Mouse (Mus musculus) hindbrain, embryonic 14.5 days (tissue): ENCODE measurements at regions not wholly inside any gene's neighbourhood (a gene's known extent, or its start where the extent isn't known, plus 50 kb on each side); places are given as distances from the start of the nearest gene placed in this dataset.

Source experiments
- ATAC-seq: fragments of 200-750 bp; cut with Nextera tagmentation; 2 replicates; pipeline ENCODE4 v1.8.0; 2017; ENCODE audit warnings: moderate number of reproducible peaks, mild to moderate bottlenecking, moderate TSS enrichment, moderate library complexity; ENCODE audit not compliant: low FRiP score
- DNase-seq: peaks from one replicate; pipeline ENCODE4 v3.0.0-alpha.2; 2015; ENCODE audit warnings: low spot score
- H3K27ac ChIP-seq: fragments of 300-500 bp; sonication (generic); 2 replicates; pipeline ENCODE4 v1.5.1; 2014; ENCODE audit warnings: mild to moderate bottlenecking, moderate library complexity
- H3K27me3 ChIP-seq: fragments of 300-500 bp; sonication (generic); 2 replicates; pipeline ENCODE4 v1.6.1; 2014; ENCODE audit warnings: mild to moderate bottlenecking, low read length, mixed read lengths; ENCODE audit not compliant: control insufficient read depth, insufficient read depth
- H3K36me3 ChIP-seq: fragments of 300-500 bp; sonication (generic); replicated peaks from 2 replicates; pipeline ENCODE4 v1.6.1; 2014; ENCODE audit not compliant: control insufficient read depth, insufficient read depth
- H3K4me1 ChIP-seq: fragments of 300-500 bp; sonication (generic); replicated peaks from 2 replicates; pipeline ENCODE4 v1.6.1; 2014; ENCODE audit warnings: antibody characterized with exemption, low read length, mixed read lengths; ENCODE audit not compliant: control insufficient read depth, insufficient read depth
- H3K4me2 ChIP-seq: fragments of 300-500 bp; sonication (generic); replicated peaks from 2 replicates; pipeline ENCODE4 v1.6.1; 2014; ENCODE audit warnings: mild to moderate bottlenecking, moderate library complexity
- H3K4me3 ChIP-seq: fragments of 300-500 bp; sonication (generic); replicated peaks from 2 replicates; pipeline ENCODE4 v1.5.1; 2014; ENCODE audit warnings: mild to moderate bottlenecking, low read length
- H3K9ac ChIP-seq: fragments of 300-500 bp; sonication (generic); 2 replicates; pipeline ENCODE4 v1.6.1; 2014
- H3K9me3 ChIP-seq: fragments of 300-500 bp; sonication (generic); 2 replicates; pipeline ENCODE4 v1.6.1; 2016; ENCODE audit warnings: low read length; ENCODE audit not compliant: control insufficient read depth
- WGBS: fragments of 180-500 bp; shearing (Covaris S2); extraction: QIAGEN DNeasy Blood & Tissue Kit; methylation state at CpG from one replicate; pipeline ENCODE4 v1.1.7; 2014; 5-methylcytosine and 5-hydroxymethylcytosine counted together

DNA sequence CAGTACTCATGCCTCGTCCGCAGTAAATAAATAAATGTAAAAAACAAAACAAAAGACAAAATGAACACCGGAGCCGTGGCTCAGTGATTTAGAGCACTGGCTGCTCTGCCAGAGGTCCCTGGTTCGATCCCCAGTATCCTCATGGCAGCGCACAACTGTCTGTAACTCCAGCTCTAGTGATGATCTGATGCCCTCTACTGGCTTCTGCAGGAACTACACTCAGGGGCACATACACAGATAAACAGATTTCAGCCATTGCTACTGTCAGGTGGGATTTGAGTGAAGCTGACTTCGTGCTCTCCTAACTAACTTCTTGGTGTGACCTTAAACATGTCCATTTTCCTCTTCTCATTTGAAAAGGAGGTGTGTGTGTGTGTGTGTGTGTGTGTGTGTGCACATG is 82.8 kb upstream of the Vrk1 start:
- WGBS: 95% methylated on average over 7 of the region's 7 CpGs
- Histone ChIP-seq H3K4me3 (no peak overlapping the region), H3K36me3 (no peaks in the 10 kb centered on the region), H3K4me1 (peaks cover 7% of the 10 kb centered on the region), H3K27ac (no peak overlapping the region), H3K9ac (no peak overlapping the region), H3K9me3 (no peaks in the 10 kb centered on the region), H3K27me3 (0 out of 2 replicates have a peak, but pooled peaks cover 5% of the 10 kb centered on the region), H3K4me2 (no peak overlapping the region)
- DNase-seq (no peak), ATAC-seq (no peak)

DNA sequence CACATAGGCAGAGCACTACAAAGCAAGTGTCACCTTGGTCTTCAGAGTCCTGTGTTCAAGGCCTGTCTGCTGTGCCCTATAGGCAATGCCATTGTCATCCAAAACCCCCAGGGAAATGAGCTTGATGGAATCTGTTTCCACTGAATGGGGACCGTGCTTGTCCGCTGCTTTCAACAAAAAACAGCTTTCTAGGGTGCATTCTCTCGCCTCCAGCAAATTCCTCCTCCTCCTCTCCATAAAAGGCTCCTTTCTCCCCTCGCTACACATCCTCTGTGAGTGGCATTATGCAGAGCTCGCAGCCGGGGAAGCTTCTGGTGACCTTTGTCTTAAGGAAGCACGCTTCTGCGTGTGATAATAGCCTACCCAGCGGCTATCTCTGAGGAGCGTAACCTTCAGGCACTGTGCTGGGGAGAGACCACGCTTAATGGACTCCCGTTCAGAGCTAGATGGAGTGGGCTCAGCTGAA is 80.5 kb upstream of the Vrk1 start:
- Histone ChIP-seq H3K4me2 (no peak overlapping the region), H3K4me1 (peaks cover 7% of the 10 kb centered on the region), H3K36me3 (no peaks in the 10 kb centered on the region), H3K9me3 (no peaks in the 10 kb centered on the region), H3K9ac (peak overlapping the region; percentile 25; the same call in 1 of the 2 replicates), H3K27ac (0 out of 2 replicates have a peak overlapping the region, but pooled peaks have one; percentile 41), H3K27me3 (0 out of 2 replicates have a peak, but pooled peaks cover 5% of the 10 kb centered on the region), H3K4me3 (no peak overlapping the region)
- 9% methylated on average over 12 of the region's 12 CpGs for WGBS
- DNase-seq: no peak
- no peak; the same call in 1 of the 2 replicates for ATAC-seq

DNA sequence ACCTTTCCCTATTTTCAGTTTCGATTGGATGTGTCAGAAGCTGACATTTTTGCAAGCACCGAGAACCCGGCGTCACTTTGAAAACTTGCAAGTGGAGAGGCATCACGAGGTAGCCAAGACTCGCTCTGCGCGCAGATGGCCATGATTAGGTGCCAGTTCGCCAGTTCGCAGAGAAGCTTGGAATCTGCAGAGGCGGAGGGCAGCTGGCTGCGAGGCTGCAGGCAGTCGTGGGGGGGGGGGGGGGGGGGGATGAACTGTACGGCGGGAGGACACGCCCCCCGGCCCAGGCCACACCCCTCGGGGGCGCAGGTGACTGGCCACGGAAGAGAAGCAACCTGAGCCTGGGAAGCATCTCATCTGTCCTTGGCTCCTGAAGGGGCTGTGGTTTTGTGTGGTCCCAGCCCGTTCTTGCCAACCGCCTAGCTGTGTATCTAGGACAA is 74.6 kb upstream of the Vrk1 start:
- Histone ChIP-seq H3K27me3 (no peaks in the 10 kb centered on the region), H3K27ac (no peak overlapping the region), H3K4me3 (no peak overlapping the region), H3K9me3 (no peaks in the 10 kb centered on the region), H3K9ac (no peak overlapping the region), H3K4me2 (peak overlapping the region; percentile 41), H3K4me1 (no peaks in the 10 kb centered on the region), H3K36me3 (no peaks in the 10 kb centered on the region)
- DNase-seq: peak; percentile 33
- ATAC-seq: no peak
- 7% methylated on average over 21 of the region's 22 CpGs for WGBS

DNA sequence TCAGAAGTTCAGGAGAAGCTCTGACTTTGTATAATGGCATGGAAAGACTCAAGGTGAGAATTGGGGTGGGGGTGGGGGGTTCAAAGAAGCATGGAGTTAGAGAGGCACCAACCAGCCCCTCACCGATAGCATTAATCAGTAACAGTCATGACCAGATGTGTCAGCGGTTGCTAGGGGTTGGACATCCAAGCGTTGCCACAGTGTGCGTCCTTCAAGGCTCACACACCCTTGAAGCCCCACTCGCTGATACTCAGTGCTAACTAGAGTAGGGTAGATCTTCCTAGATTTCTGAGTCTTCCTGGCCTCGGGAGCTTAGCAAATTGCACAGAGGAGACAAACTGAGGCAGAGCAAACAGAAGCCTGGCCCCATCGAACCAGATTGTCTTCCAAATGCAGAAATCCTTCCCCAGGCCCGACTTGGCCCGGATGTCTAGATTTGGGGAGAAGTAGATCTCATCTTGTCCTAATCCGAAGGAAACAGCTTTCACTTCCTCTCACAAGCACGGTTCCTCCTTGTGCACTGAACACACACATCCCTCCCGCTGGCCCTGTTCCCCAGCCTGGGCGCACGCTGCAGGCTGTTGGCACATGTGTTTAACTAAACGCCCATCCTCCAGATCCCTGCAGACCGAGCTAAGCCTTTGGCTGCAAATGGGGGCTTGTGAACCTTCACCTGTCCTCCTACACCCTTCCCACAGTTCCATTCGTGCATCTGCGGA is 73.1 kb upstream of the Vrk1 start:
- WGBS: 89% methylated on average over 18 of the region's 18 CpGs
- no peak overlapping the region for H3K9ac ChIP-seq
- H3K4me3 ChIP-seq: no peak overlapping the region
- H3K4me1 ChIP-seq: no peaks in the 10 kb centered on the region
- H3K9me3 ChIP-seq: no peaks in the 10 kb centered on the region
- ATAC-seq (no peak), DNase-seq (no peak)
- H3K27ac ChIP-seq: no peak overlapping the region
- H3K4me2 ChIP-seq: no peak overlapping the region
- H3K27me3 ChIP-seq: no peaks in the 10 kb centered on the region
- H3K36me3 ChIP-seq: no peaks in the 10 kb centered on the region

DNA sequence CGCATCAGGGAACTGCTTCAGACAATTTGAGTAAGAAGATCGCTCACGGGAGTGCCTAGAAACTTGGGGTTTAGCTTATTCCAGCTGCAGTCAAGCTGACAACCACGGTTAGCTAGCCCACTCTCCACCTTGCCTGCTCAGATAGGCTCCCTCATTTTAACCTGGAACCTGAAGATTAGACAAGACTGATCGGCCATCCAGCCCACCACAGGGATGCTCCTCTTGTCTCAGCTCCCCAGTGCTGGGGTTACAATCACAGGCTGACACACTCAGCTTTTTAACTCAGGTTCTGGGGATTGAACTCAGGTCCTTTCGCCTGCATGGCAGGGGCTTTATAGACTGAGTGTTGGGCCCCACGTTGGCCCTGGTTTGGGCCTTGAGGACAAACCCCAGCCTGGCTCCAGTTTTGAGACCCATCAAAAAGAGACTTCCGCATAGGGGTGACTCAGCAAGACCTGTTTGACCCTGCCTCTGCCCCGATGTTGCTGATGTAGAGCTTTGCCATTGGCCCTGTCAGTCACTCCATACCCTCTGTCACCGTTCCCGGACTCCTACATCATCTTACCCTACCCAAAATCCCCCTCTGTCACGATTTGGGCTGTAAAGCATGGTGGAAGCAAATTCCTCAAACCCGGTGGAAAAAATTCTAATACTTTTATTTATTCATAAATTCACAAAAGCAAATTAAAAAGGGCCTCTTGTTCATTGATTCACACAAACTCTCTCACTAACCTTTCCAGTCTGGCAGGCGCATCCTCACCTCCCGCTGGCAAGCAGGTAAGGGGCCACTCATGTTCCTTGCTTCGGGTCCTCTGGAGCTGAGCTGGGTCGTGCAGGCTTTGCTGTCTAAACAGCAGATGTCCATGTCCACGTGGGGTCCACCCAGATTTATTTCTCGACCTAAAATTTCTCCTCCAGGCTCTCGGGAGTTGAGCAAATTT is 67.6 kb upstream of the Vrk1 start:
- no peaks in the 10 kb centered on the region for H3K9me3 ChIP-seq
- DNase-seq (no peak), ATAC-seq (no peak)
- H3K36me3 ChIP-seq: no peaks in the 10 kb centered on the region
- no peak overlapping the region for H3K4me3 ChIP-seq
- H3K9ac ChIP-seq: no peak overlapping the region
- H3K27ac ChIP-seq: no peak overlapping the region
- 83% methylated on average over 20 of the region's 20 CpGs for WGBS
- H3K27me3 ChIP-seq: no peaks in the 10 kb centered on the region
- no peaks in the 10 kb centered on the region for H3K4me1 ChIP-seq
- H3K4me2 ChIP-seq: no peak overlapping the region

DNA sequence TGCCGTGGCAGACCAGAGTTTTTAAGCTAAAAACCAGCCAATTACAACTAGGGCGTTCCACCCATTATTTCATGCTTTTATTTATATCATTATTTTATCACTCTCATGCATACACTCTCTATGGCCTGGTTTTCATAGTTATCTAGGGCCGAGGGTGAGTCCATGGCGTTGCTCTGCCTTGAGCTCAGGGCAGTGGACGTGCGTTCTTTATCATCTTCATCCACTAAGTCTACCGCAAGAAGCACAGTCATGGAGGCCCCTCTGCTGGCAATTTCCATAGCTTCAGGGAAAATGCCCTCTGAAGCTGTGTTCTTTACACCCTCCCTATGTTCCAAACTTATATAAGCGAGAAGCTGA is 67.0 kb upstream of the Vrk1 start:
- Histone ChIP-seq H3K27me3 (no peaks in the 10 kb centered on the region), H3K4me3 (no peak overlapping the region), H3K36me3 (no peaks in the 10 kb centered on the region), H3K9me3 (no peaks in the 10 kb centered on the region), H3K9ac (no peak overlapping the region), H3K4me2 (no peak overlapping the region), H3K4me1 (no peaks in the 10 kb centered on the region), H3K27ac (no peak overlapping the region)
- ATAC-seq (no peak), DNase-seq (no peak)
- WGBS: 90% methylated on average over 8 of the region's 8 CpGs

DNA sequence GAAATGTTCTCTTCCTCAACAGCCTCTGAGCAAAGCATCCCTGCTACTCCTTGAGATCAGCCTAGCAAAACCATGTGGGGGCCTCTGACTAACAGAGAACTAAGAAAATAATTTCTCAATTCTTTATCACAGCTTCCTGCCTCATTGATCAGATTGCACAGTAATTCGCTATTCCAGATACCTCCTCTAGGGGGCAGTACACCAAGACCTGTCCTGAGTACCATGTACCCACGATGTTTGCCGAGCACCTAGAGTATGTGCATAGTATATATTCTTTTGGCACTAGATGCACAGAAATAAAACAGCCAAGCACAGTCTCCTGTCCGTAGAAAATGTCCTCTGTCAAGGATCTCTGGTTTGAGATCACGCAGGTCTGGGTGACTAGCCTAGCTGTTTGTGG is 62.7 kb upstream of the Vrk1 start:
- Histone ChIP-seq H3K36me3 (no peaks in the 10 kb centered on the region), H3K27ac (no peak overlapping the region), H3K4me2 (no peak overlapping the region), H3K9ac (no peak overlapping the region), H3K4me3 (no peak overlapping the region), H3K4me1 (no peaks in the 10 kb centered on the region), H3K27me3 (no peaks in the 10 kb centered on the region), H3K9me3 (no peaks in the 10 kb centered on the region)
- ATAC-seq (no peak), DNase-seq (no peak)
- WGBS: 69% methylated on average over 5 of the region's 5 CpGs

DNA sequence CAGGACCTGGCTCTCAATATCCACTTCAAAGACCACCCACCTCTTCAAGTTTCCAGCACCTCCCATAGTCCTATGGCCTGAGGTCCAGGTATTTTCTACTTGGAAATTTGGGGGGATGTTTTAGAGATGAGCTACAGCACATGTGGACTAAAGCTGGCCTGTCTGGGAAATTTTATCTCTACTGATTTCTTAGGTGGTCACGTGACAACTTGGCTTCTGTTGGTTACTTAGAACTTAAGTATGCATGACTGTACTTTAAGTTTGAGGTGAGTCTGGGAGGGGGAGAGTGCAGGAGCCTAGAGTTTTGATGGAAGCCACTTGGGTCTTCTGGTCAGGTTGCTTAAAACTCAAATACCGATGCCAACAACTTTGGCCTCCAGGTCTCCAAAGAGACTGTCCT is 61.7 kb upstream of the Vrk1 start:
- Histone ChIP-seq H3K4me3 (no peak overlapping the region), H3K4me2 (no peak overlapping the region), H3K9ac (no peak overlapping the region), H3K36me3 (no peaks in the 10 kb centered on the region), H3K27me3 (no peaks in the 10 kb centered on the region), H3K9me3 (no peaks in the 10 kb centered on the region), H3K27ac (no peak overlapping the region), H3K4me1 (no peaks in the 10 kb centered on the region)
- 81% methylated on average over 2 of the region's 2 CpGs for WGBS
- DNase-seq (no peak), ATAC-seq (no peak)

DNA sequence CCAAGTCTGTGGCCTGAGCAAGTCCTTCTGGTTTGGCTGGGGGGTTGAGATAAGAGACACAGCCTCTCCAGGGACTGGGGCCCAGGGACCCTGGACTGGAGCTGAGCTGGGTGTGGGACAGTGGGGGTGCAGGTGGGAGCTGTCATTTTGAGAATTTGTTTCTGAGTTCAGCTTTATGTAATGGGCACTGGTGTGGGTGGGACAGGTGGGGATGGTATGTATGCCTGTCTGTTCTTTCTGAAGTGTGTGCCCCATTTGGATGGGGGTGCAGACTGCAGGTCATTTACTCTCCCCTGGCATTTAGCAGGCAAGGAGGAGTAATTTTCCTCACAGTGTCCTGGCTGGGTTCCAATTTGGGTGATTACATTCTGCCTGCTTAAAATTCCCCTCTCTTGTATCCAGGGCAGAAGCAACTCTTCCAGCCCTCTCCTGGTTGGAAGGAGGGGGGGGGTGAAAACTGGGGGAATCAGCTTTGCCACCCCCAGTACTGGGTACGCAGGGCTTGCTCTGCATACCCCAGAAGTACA is 54.2 kb upstream of the Vrk1 start:
- H3K9me3 ChIP-seq: no peaks in the 10 kb centered on the region
- H3K27ac ChIP-seq: peak overlapping the region; percentile 3
- no peak overlapping the region for H3K4me3 ChIP-seq
- no peaks in the 10 kb centered on the region for H3K27me3 ChIP-seq
- H3K9ac ChIP-seq: no peak overlapping the region
- DNase-seq: no peak
- WGBS: 39% methylated on average over 1 of the region's 1 CpGs
- no peak overlapping the region for H3K4me2 ChIP-seq
- no peaks in the 10 kb centered on the region for H3K36me3 ChIP-seq
- peaks cover 18% of the 10 kb centered on the region for H3K4me1 ChIP-seq
- peak; percentile 51; the same call in 1 of the 2 replicates for ATAC-seq
